20 mouse cellular contexts compared by ENCODE assay signal in genomic region chr3:145171390-145172060, GRCm38 (mm10).
"Had no signal": no experiment of that assay in that cellular context is flagged by ENCODE, and none has a peak within 500 bp of the region (broad histone marks: within the 10 kb centered on the region; RNA-seq: fewer than 3 reads in every experiment).

No protein-coding gene starts in this region.

- H3K9me3 ChIP-seq: lung, embryonic 15.5 days; midbrain, embryonic 13.5 days; midbrain, embryonic 15.5 days; neural tube, embryonic 13.5 days had no signal

- H3K9ac ChIP-seq: liver, embryonic 14.5 days; lung, embryonic 15.5 days; midbrain, embryonic 13.5 days; midbrain, embryonic 15.5 days; neural tube, embryonic 13.5 days had no signal

- H3K4me2 ChIP-seq: lung, embryonic 15.5 days; midbrain, embryonic 11.5 days; midbrain, embryonic 13.5 days; midbrain, embryonic 15.5 days; neural tube, embryonic 13.5 days had no signal

- DNase-seq: lung, adult 2 months; lung, postnatal 14 days; lung, postnatal 36 days; retina, postnatal 1 day; right cerebral cortex, adult 18-20 months; right cerebral cortex, postnatal 25 days; right cerebral cortex, postnatal 4 days; spleen, adult 18-20 months; thymus, adult 18-20 months; thymus, postnatal 14 days; thymus, postnatal 36 days had no signal

- H3K27me3 ChIP-seq: lung, embryonic 15.5 days; megakaryocyte, embryonic 14.5 days; midbrain, embryonic 13.5 days; midbrain, embryonic 15.5 days; neural tube, embryonic 13.5 days had no signal

- H3K27ac ChIP-seq: liver, embryonic 14.5 days; lung, embryonic 15.5 days; macrophage; midbrain, embryonic 13.5 days; midbrain, embryonic 15.5 days; neural tube, embryonic 13.5 days had no signal

- H3K4me1 ChIP-seq: lung, embryonic 15.5 days; midbrain, embryonic 13.5 days; midbrain, embryonic 15.5 days; neural tube, embryonic 13.5 days had no signal

- H3K4me3 ChIP-seq: lung, embryonic 15.5 days; midbrain, embryonic 13.5 days; midbrain, embryonic 15.5 days; neural tube, embryonic 13.5 days had no signal

- H3K36me3 ChIP-seq: lung, embryonic 15.5 days; midbrain, embryonic 13.5 days; midbrain, embryonic 15.5 days; neural tube, embryonic 13.5 days had no signal

- ATAC-seq: lung, postnatal 0 days; midbrain, embryonic 13.5 days; midbrain, embryonic 15.5 days had no signal
